Mouse (Mus musculus): Measurements from ENCODE around the gene Btg1. TPM values are rescaled to one million over a fixed set of nuclear protein-coding genes. Genes with fewer than 3 reads are reported as not detected.
A peak's percentile ranks its signal among the peaks of the same experiment; 100 is the strongest.

Gene Btg1
- polyA plus RNA-seq, 1 experiment from 2014 or later = 44.9 TPM

DNA sequence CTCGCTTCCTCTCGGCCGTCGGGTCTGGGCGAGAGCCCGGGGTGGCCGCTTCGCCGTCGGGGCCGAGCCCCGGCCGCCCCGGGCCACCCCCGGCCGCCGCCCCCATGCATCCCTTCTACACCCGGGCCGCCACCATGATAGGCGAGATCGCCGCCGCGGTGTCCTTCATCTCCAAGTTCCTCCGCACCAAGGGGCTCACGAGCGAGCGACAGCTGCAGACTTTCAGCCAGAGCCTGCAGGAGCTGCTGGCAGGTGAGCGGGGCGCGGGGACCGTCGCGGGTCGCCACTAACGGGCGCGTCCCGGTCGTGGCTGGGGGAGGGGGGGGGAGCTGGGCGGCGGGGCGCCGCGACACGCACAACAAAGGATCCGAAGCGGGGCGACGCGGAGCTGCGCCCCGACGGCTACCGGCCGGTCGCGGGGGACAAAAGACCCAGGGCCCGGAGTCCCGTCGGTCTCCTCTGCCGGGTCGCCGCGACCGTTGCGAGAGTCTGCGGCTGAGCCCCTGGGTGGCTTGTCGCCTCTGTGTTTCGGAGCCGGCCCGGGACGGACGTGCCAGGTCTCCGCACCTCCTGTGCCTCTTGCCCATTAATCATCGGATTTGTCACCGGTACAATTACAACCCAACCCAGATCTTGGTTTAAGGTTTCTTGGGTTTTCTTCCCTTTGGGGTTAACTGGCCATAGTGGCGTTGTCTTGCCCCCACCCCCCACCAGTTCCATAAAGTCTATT, 580 bp downstream of the Btg1 start:
- Histone ChIP-seq H3K27me3 (no peaks in the 10 kb centered on the region), H3K9me3 (replicated peaks) (no peaks in the 10 kb centered on the region), H3K4me2 (peak overlapping the region; percentile 60), H3K9ac (peak overlapping the region; percentile 98), H3K4me1 (peaks cover 38% of the 10 kb centered on the region), H3K4me3 (replicated peaks) (peak overlapping the region; percentile 92), H3K36me3 (peaks cover 12% of the 10 kb centered on the region; the same call in 1 of the 2 replicates), H3K27ac (peak overlapping the region; percentile 93)
- peak; percentile 31 for ATAC-seq (replicated peaks; ENCODE audit: low FRiP score)
- under 1% methylated on average over 74 of the region's 78 CpGs for WGBS

DNA sequence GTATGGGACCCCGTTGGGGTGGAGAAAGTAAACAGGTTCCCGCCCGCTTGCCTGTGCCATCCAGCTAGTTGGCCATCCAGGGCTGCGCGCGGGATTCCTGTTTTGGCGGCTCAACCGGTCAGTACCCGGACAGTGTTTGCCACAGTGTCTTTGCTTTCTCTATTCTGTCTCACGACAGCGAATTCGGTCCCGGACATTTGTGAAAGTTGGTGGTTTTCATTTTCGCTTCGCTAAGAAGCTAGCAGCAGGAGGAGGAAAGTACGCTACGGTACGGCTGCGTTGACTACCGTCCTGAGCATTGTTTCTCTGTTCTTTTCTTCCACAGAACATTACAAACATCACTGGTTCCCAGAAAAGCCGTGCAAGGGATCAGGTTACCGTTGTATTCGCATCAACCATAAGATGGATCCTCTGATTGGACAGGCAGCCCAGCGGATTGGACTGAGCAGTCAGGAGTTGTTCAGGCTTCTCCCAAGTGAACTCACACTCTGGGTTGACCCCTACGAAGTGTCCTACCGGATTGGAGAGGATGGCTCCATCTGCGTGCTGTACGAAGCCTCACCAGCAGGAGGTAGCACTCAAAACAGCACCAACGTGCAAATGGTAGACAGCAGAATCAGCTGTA, 1.3 kb downstream of the Btg1 start:
- Histone ChIP-seq H3K9ac (peak overlapping the region; percentile 98), H3K27me3 (no peaks in the 10 kb centered on the region), H3K36me3 (peaks cover 17% of the 10 kb centered on the region; the same call in 1 of the 2 replicates), H3K9me3 (replicated peaks) (no peaks in the 10 kb centered on the region), H3K4me2 (peak overlapping the region; percentile 60), H3K4me1 (peaks cover 44% of the 10 kb centered on the region), H3K4me3 (replicated peaks) (peak overlapping the region; percentile 92), H3K27ac (peak overlapping the region; percentile 93)
- ATAC-seq (replicated peaks; ENCODE audit: low FRiP score) = peak; percentile 48
- WGBS = under 1% methylated on average over 29 of the region's 29 CpGs

DNA sequence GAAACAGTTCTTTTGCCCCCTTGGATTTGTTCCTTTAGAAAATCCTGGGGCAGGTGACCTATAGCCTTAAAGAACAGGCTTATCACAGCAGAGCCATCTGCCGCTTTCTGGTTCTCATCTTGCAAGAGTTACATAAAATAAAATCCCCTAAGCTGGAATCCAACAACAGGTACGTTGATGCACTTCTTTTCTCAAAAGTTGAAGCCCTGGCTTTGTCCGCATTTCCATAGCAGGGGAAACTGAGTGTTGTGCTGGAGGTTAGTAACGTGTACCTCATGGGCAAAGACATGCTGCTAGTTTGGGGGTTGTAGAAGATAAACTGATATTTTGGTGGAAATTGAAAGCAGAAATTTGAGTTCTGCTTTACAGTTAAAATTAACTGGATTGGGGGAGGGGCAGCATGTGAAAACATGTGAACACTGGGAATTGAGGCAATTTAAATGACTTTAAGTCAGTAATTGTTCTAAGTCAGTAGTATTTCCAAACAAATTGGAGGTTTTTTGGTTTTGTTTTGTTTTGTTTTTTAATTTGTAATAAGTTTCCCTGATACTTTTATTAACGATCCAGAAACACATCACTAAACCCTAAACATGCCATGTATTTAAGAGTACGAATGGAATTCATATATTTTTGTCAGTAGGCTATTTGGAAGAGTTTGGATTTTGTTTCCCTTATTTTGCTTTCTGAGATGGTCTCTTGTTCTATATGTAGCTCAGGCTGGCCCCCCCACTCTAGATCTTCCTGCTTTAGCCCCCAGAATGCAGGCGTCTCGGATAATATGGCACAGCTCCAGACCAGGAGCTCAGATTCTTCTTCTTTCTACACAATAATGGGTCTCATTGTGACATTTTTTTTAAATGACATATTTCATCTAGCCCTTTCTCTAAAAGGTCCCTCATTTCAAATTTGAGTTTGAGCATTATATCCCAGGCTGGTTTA, 3.4 kb downstream of the Btg1 start:
- H3K9me3 ChIP-seq (replicated peaks) = no peaks in the 10 kb centered on the region
- peaks cover 44% of the 10 kb centered on the region for H3K4me1 ChIP-seq
- H3K4me2 ChIP-seq = peak overlapping the region; percentile 68
- H3K27ac ChIP-seq = peak overlapping the region; percentile 27; the same call in 1 of the 2 replicates
- WGBS = 37% methylated on average over 8 of the region's 8 CpGs
- H3K36me3 ChIP-seq = peaks cover 33% of the 10 kb centered on the region
- peak overlapping the region; percentile 47 for H3K9ac ChIP-seq
- H3K4me3 ChIP-seq (replicated peaks) = peak overlapping the region; percentile 50
- H3K27me3 ChIP-seq = no peaks in the 10 kb centered on the region
- ATAC-seq (replicated peaks; ENCODE audit: low FRiP score) = no peak

DNA sequence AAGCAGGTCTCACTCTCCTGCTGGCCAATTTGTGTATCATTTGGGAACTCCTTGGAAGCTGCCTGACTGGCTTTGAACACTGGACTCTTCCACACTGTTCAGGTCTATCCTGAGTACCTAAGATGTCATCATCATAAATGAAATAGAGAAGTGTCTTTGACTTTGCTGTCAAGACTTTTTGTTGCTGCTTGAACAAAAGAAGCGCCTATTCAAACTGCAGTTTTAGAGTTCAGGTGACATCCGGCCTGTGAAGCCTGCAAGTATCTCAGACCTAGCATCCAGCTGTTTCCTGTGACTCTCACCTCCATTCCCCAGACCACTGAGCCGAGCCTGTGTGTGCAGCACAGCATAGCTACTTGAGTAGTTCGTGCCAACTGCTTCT, 4.1 kb downstream of the Btg1 start:
- H3K27ac ChIP-seq = peak overlapping the region; percentile 27; the same call in 1 of the 2 replicates
- no peaks in the 10 kb centered on the region for H3K27me3 ChIP-seq
- WGBS = 13% methylated on average over 4 of the region's 4 CpGs

DNA sequence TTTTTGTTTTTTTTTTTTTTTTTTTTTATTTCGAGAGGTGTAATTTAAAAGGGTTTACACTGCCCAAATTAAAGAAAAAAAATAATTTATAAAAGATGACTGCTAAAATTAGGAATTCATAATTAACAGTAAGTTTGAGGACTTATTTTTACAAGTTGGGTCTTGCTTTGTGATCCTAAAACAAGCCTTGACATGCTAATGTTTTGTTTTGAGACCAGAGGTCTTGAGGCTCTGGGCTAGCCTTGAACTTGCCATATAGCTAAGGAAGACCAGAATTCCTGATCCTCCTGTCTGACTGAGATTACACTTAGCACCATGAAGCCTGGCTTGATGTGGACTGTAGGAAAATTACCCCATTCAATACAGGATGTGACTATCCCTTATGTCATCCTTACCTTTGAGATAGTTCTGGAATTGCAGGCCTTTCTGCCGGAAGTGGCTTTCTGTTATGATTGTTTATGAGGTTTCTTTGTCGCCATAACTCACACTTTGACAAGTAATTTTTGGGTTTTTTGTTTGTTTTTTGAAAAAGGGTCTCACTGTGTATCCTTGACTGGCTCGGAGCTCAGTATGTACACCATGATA, 4.6 kb downstream of the Btg1 start:
- 56% methylated on average over 4 of the region's 4 CpGs for WGBS
- no peak overlapping the region; the same call in 1 of the 2 replicates for H3K27ac ChIP-seq
- H3K36me3 ChIP-seq = peaks cover 33% of the 10 kb centered on the region
- no peak for ATAC-seq (replicated peaks; ENCODE audit: low FRiP score)
- H3K27me3 ChIP-seq = no peaks in the 10 kb centered on the region
- no peak overlapping the region for H3K9ac ChIP-seq
- H3K9me3 ChIP-seq (replicated peaks) = no peaks in the 10 kb centered on the region
- peaks cover 35% of the 10 kb centered on the region for H3K4me1 ChIP-seq
- peak overlapping the region; percentile 68 for H3K4me2 ChIP-seq
- peak overlapping the region; percentile 50 for H3K4me3 ChIP-seq (replicated peaks)

More for the DNA sequence above, 4.1 kb downstream of the Btg1 start:
- H3K4me3 ChIP-seq (replicated peaks) = peak overlapping the region; percentile 50
- H3K9me3 ChIP-seq (replicated peaks) = no peaks in the 10 kb centered on the region
- peaks cover 39% of the 10 kb centered on the region for H3K4me1 ChIP-seq
- H3K4me2 ChIP-seq = peak overlapping the region; percentile 68
- no peak overlapping the region for H3K9ac ChIP-seq
- ATAC-seq (replicated peaks; ENCODE audit: low FRiP score) = no peak
- peaks cover 33% of the 10 kb centered on the region for H3K36me3 ChIP-seq

DNA sequence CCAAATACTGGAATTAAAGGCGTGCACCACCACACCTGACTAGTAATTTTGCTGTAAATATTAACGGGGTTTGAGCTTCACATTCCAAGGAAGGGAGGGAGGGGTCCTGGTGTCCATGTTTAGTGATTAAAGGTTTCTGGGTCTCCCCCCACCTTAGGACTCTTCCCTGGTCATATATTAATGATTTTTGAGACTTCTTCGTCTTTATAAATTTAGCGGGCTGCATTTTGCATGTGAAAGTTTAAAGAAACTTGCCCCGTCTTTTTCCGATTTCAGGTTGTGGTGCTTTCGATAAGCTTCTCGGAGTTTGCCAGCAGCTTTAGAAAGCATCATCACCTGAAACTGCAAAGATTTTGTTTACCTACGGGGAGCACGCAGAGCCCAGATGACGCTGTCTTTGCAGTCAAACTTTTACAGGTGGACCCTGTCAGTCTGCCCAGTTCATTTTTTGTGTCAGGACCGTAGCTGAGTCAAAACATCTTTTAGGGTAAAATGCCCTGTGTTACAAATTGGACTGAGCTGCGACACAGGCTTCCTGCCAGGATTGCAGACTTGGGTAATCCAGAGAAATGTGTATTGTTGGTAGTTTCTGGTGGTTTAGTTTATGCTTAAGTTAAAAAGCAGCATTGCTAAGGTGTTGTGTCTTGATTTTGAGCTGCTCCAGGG, 5.3 kb downstream of the Btg1 start:
- peak overlapping the region; percentile 56 for H3K4me2 ChIP-seq
- H3K4me1 ChIP-seq = peaks cover 35% of the 10 kb centered on the region
- H3K4me3 ChIP-seq (replicated peaks) = peak overlapping the region; percentile 31
- H3K27me3 ChIP-seq = no peaks in the 10 kb centered on the region
- 65% methylated on average over 13 of the region's 13 CpGs for WGBS
- no peak overlapping the region for H3K9ac ChIP-seq
- H3K27ac ChIP-seq = no peak overlapping the region
- no peak for ATAC-seq (replicated peaks; ENCODE audit: low FRiP score)
- no peaks in the 10 kb centered on the region for H3K9me3 ChIP-seq (replicated peaks)
- H3K36me3 ChIP-seq = peaks cover 33% of the 10 kb centered on the region

DNA sequence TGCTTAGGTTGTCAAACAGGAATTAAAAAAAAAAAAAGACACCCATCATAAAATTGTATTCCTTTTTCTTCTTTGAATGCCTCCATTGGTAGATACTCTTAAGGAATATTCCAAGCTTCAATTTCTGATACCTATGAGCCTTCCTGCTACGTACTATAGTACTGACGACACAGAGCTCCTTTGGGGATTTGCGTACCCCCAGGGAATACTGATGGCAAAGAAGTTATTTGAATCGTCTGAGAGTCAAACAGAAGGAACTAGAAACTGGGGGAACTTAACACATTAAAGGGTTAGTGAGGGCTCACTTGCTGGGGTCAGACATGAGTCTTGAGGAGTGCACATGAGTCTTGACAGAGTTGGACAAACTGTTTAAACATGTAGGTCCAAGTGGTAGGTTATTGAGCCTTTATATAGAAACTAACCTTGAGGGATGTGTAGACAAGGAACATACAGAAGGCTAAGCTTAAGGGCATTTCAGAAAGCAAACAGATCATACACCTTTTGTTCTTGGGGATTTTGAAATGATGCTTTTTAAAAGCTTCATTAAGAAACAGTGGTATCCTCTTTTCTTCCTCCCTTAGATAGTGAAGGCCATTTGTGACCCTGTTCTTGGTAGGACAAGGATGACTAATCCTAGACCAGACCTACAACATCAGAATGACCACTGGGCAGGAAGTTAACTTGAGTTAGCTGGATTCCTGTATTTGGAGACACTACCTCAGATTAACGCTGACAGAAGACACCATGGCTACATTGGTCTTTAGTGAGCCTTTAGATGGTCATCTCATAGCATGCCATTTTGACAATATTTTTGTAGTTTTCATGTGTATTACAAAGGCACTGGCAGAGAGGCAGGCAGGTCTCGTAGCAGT, 6.2 kb downstream of the Btg1 start:
- Histone ChIP-seq H3K4me3 (replicated peaks) (no peak overlapping the region), H3K4me1 (peaks cover 35% of the 10 kb centered on the region), H3K4me2 (peak overlapping the region; percentile 56; the same call in 1 of the 2 replicates), H3K36me3 (peaks cover 41% of the 10 kb centered on the region), H3K9ac (no peak overlapping the region), H3K27ac (no peak overlapping the region), H3K27me3 (no peaks in the 10 kb centered on the region), H3K9me3 (replicated peaks) (no peaks in the 10 kb centered on the region)
- 81% methylated on average over 6 of the region's 6 CpGs for WGBS
- no peak for ATAC-seq (replicated peaks; ENCODE audit: low FRiP score)

DNA sequence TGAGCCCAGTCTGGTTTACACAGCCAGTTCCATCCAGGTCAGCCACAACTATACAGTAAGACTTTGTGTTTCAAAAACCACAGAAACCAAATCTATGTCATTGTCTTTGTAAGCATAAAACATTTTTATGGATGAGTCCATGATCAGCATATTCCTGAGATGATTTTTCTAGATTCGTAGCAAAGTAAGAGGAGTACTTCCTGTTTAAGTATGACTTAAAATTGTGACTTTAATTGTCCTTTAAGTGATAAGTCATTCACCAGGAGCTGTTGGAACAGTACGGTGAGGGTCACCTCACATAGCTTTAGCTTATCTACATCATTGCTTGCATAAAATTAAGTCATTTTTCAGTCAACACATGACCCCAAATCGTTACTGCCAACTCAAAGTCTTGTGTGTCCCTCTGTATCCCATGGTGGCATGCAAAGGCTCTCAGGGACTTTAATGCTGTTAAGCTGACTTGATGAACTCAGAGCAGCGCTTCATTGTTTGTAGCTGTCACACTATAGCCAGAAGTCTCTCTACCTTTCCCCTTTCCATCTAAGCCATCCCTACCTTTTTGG, 6.9 kb downstream of the Btg1 start:
- Histone ChIP-seq H3K36me3 (peaks cover 44% of the 10 kb centered on the region), H3K4me1 (peaks cover 39% of the 10 kb centered on the region), H3K9me3 (replicated peaks) (no peaks in the 10 kb centered on the region), H3K4me2 (no peak overlapping the region), H3K9ac (no peak overlapping the region), H3K27me3 (no peaks in the 10 kb centered on the region), H3K4me3 (replicated peaks) (no peak overlapping the region), H3K27ac (no peak overlapping the region)
- no peak for ATAC-seq (replicated peaks; ENCODE audit: low FRiP score)
- 78% methylated on average over 4 of the region's 4 CpGs for WGBS

DNA sequence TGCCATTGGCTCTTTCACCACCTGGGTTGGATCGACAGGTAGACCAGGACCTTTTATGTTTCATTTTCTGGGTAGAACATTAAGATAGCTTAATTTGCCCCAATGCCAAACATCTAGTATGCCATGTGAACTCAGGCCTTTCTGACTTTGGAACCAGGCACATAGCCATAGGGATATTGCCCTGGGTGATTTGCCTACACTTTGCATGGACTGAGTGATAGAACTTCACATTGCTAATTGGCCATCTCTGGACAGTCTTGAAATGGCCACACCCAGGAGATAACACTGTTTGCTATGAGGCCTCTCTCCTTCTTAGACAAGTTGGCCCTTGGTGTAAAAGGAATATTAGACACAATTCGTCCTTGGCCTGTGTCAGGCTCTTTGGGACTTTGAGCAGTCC, 7.6 kb downstream of the Btg1 start:
- 94% methylated on average over 2 of the region's 2 CpGs for WGBS
- Histone ChIP-seq H3K36me3 (peaks cover 51% of the 10 kb centered on the region), H3K4me2 (no peak overlapping the region), H3K4me3 (replicated peaks) (no peak overlapping the region), H3K27ac (no peak overlapping the region), H3K9me3 (replicated peaks) (no peaks in the 10 kb centered on the region), H3K27me3 (no peaks in the 10 kb centered on the region), H3K9ac (no peak overlapping the region), H3K4me1 (peaks cover 43% of the 10 kb centered on the region)
- no peak for ATAC-seq (replicated peaks; ENCODE audit: low FRiP score)

DNA sequence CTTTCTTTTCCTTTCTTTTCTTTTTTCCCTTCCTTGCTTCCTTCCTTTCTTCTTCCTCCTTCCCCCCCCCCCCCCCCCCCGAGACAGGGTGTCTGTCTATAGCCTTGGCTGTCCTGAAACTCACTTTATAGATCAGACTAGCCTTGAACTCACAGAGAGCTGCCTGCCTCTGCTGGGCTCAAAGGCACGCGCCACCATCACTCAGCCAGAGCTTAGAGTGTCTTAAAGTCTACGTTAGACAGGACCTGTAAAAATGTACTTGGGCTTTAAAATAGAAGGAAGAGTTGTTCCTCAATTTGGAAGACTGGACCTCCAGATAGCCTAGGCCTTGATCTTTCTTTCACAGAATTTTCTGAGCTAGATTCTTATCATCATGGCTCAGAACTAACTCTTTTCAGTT, 8.3 kb downstream of the Btg1 start:
- no peaks in the 10 kb centered on the region for H3K27me3 ChIP-seq
- 93% methylated on average over 4 of the region's 4 CpGs for WGBS
- no peak overlapping the region for H3K4me2 ChIP-seq
- H3K36me3 ChIP-seq = peaks cover 48% of the 10 kb centered on the region
- no peak overlapping the region for H3K27ac ChIP-seq
- no peaks in the 10 kb centered on the region for H3K9me3 ChIP-seq (replicated peaks)
- H3K4me3 ChIP-seq (replicated peaks) = no peak overlapping the region
- peaks cover 38% of the 10 kb centered on the region for H3K4me1 ChIP-seq
- H3K9ac ChIP-seq = no peak overlapping the region
- ATAC-seq (replicated peaks; ENCODE audit: low FRiP score) = no peak
